In the genomic region with DNA sequence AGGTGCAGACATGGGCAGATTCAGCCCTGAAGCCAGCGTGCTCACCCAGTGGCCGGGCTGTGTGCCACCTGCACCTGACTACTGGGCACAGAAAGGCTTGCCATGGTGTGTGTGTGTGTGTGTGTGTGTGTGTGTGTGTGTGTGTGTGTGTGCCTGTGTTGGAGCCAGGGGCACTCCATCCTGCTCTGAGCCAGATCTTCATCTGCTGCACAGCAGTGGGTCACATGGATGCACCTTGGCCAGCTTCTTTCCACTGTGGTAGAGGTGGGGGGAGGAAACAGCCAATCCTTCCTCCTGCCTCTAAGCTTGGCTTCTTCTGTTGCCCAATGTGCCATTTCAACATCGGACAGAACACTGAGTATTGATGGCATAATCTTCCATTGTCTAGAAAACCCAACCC, we compare ENCODE assay signal across 12 mouse cellular contexts.
A peak's percentile ranks its signal among the peaks of the same experiment; 100 is the strongest.
DNase-seq lines count a peak whose midpoint lies in the region; ATAC-seq and TF ChIP-seq lines count a peak whose summit lies in the region.
"Had no signal": no experiment of that assay in that cellular context is flagged by ENCODE, and none has a peak within 500 bp of the region (broad histone marks: within the 10 kb centered on the region; RNA-seq: fewer than 3 reads in every experiment).

No protein-coding gene starts in this region.

- H3K4me2 ChIP-seq in hindbrain, embryonic 15.5 days, result no peak overlapping the region
- H3K4me2 ChIP-seq in hindbrain, embryonic 12.5 days (replicated peaks), result no peak overlapping the region
- H3K4me2 ChIP-seq: limb, embryonic 12.5 days; stomach, embryonic 15.5 days had no signal

- H3K9ac ChIP-seq in hindbrain, embryonic 15.5 days, result no peak overlapping the region
- H3K9ac ChIP-seq in hindbrain, embryonic 12.5 days, result no peak overlapping the region
- H3K9ac ChIP-seq: limb, embryonic 12.5 days; stomach, embryonic 15.5 days had no signal

- no peak for TF ChIP-seq POLR2A in kidney, adult 2 months (IDR thresholded peaks at IDR 0.05; ENCODE audit: low read depth, low read length)

- ATAC-seq in hindbrain, embryonic 15.5 days (ENCODE audit: low FRiP score, low read depth), result no peak
- ATAC-seq in hindbrain, embryonic 12.5 days (ENCODE audit: low FRiP score), result no peak

- H3K4me1 ChIP-seq in hindbrain, embryonic 15.5 days (replicated peaks), result peaks cover 44% of the 10 kb centered on the region
- H3K4me1 ChIP-seq in hindbrain, embryonic 12.5 days, result peaks cover 17% of the 10 kb centered on the region
- H3K4me1 ChIP-seq in kidney, adult 2 months (ENCODE audit: control insufficient read depth, insufficient read depth, low read length), result no peaks in the 10 kb centered on the region
- H3K4me1 ChIP-seq: stomach, embryonic 15.5 days had no signal

- 67% methylated on average over 3 of the region's 3 CpGs for WGBS in hindbrain, embryonic 15.5 days
- 84% methylated on average over 3 of the region's 3 CpGs for WGBS in hindbrain, embryonic 12.5 days
- 88% methylated on average over 3 of the region's 3 CpGs for WGBS in kidney, adult 2 months

- no peaks in the 10 kb centered on the region for H3K36me3 ChIP-seq in hindbrain, embryonic 15.5 days
- H3K36me3 ChIP-seq in hindbrain, embryonic 12.5 days, result no peaks in the 10 kb centered on the region
- H3K36me3 ChIP-seq in kidney, adult 2 months (ENCODE audit: control insufficient read depth, insufficient read depth, low read length), result no peaks in the 10 kb centered on the region
- H3K36me3 ChIP-seq: limb, embryonic 12.5 days; stomach, embryonic 15.5 days had no signal

- H3K27ac ChIP-seq in hindbrain, embryonic 15.5 days (replicated peaks), result peak overlapping the region; percentile 43; the same call in 1 of the 2 replicates
- H3K27ac ChIP-seq in hindbrain, embryonic 12.5 days, result no peak overlapping the region
- no peak overlapping the region for H3K27ac ChIP-seq in kidney, adult 2 months (ENCODE audit: insufficient read depth, low read depth, low read length)
- H3K27ac ChIP-seq: limb, embryonic 12.5 days; stomach, embryonic 15.5 days had no signal

- DNase-seq in adrenal gland, postnatal 10 days, result peak; percentile 5
- no peak for DNase-seq in adrenal gland, postnatal 25 days
- peak; percentile 79 for DNase-seq in adipocyte (ENCODE audit: low spot score)
- peak; percentile 86 to 87 for DNase-seq in cerebellum, postnatal 14 days
- DNase-seq in kidney, adult 2 months, result no peak
- DNase-seq in embryo, embryonic 11 days, result no peak
- DNase-seq: layer of hippocampus, adult 9-11 months; thymus, postnatal 14 days had no signal

- no peaks in the 10 kb centered on the region for H3K27me3 ChIP-seq in hindbrain, embryonic 15.5 days
- H3K27me3 ChIP-seq in hindbrain, embryonic 12.5 days, result no peaks in the 10 kb centered on the region; the same call in 1 of the 2 replicates
- no peaks in the 10 kb centered on the region for H3K27me3 ChIP-seq in kidney, adult 2 months (replicated peaks; ENCODE audit: control insufficient read depth, insufficient read depth, low read length)
- H3K27me3 ChIP-seq: stomach, embryonic 15.5 days had no signal

- H3K4me3 ChIP-seq in hindbrain, embryonic 15.5 days, result no peak overlapping the region
- no peak overlapping the region for H3K4me3 ChIP-seq in hindbrain, embryonic 12.5 days
- no peak overlapping the region for H3K4me3 ChIP-seq in kidney, adult 2 months (ENCODE audit: insufficient read depth, low read depth, low read length)
- H3K4me3 ChIP-seq: limb, embryonic 12.5 days; stomach, embryonic 15.5 days had no signal

- H3K9me3 ChIP-seq in hindbrain, embryonic 15.5 days, result no peaks in the 10 kb centered on the region
- no peaks in the 10 kb centered on the region for H3K9me3 ChIP-seq in hindbrain, embryonic 12.5 days (replicated peaks)
- H3K9me3 ChIP-seq: limb, embryonic 12.5 days; stomach, embryonic 15.5 days had no signal

- TF ChIP-seq CTCF in kidney, adult 2 months (conservative IDR thresholded peaks at IDR 0.05; ENCODE audit: insufficient read depth, insufficient read length, low read depth, low read length), result no peak

Comparison
In these comparisons a context has a peak if more than half of its experiments do, and no peak if none do; other contexts are left out.
1. DNase-seq: peak in adrenal gland, postnatal 10 days (single experiment), adipocyte (single experiment) and cerebellum, postnatal 14 days (2 of 2); none in adrenal gland, postnatal 25 days (single experiment), kidney, adult 2 months (single experiment) and embryo, embryonic 11 days (single experiment).